Mouse (Mus musculus): ENCODE data around the gene Camk1d.

DNA sequence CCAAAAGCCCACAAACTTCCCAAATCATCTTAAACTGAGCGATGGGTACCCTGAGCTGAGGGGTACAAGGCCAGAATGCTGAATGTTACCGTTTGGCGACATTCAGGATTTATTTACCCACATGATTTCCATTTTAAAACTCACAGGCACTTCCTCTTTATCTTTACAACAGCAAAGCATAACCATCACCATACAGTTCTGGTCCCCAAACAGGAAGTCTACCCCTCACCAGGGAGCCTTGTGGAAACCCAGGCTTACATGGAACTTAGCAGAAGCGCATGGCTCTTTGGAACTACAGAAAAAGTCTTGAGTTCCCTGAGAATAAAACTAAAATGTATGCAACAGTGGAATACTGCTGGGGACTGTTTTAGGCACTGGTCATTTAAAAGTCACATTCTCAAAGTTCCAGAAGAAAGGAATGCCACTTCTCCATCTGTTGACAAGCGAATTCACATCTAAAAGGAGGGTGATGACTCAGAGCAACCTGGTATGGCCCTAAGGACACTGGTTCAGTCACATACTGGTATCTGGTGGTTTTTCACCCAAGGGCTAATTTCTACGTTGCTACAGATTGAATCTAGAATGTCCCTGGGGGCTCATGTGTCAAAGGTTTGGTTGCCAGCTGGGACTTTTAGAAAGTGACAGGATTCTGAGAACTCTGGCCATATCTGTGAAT is 121.7 kb downstream of the Camk1d start:
- TF ChIP-seq CTCF (IDR thresholded peaks at IDR 0.05; ENCODE audit: low read depth, low read length), result no peak
- TF ChIP-seq GATA2 (IDR thresholded peaks at IDR 0.05; ENCODE audit: borderline replicate concordance, low read depth, low read length), result no peak
- no peak for TF ChIP-seq POLR2AphosphoS5 (IDR thresholded peaks at IDR 0.05; ENCODE audit: insufficient replicate concordance, low read depth, low read length)
